ENCODE assay signal across 9 mouse cellular contexts in the genomic region with DNA sequence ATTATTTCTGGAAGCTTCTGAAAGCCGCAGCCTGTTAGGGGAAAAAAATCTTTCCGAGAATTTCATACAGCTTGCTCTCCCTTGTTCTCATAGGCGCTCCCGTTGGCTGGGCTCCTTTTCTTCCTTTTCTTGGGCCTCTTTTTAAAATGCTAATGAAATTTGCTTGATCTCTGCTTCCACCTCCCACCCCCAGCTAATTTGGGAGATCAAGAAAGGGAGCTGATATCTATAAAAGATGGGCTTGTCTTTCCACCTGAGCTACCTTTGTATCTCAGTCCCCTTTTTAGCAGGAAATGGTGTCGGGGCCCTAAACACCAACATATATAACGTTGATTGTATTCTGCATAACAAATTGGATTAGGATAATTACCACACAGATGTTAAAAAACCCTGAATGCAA.
DNase-seq lines count a peak whose midpoint lies in the region; ATAC-seq and TF ChIP-seq lines count a peak whose summit lies in the region.
"Had no signal": no experiment of that assay in that cellular context is flagged by ENCODE, and none has a peak within 500 bp of the region (broad histone marks: within the 10 kb centered on the region; RNA-seq: fewer than 3 reads in every experiment).

No protein-coding gene starts in this region.

- no peak overlapping the region for H3K9ac ChIP-seq in lung, embryonic 14.5 days
- 0 out of 2 replicates have a peak overlapping the region, but pooled peaks have one; percentile 21 for H3K9ac ChIP-seq in forebrain, embryonic 12.5 days
- peak overlapping the region; percentile 21; the same call in 1 of the 2 replicates for H3K9ac ChIP-seq in limb, embryonic 14.5 days (ENCODE audit: low read depth, low read length, severe bottlenecking)

- no peaks in the 10 kb centered on the region for H3K36me3 ChIP-seq in lung, embryonic 14.5 days (ENCODE audit: insufficient read depth)
- H3K36me3 ChIP-seq in forebrain, embryonic 12.5 days (replicated peaks) = no peaks in the 10 kb centered on the region
- no peaks in the 10 kb centered on the region for H3K36me3 ChIP-seq in limb, embryonic 14.5 days (ENCODE audit: control insufficient read depth, insufficient read depth, low read length)

- H3K9me3 ChIP-seq in lung, embryonic 14.5 days (ENCODE audit: low read depth, low read length) = no peaks in the 10 kb centered on the region
- no peaks in the 10 kb centered on the region for H3K9me3 ChIP-seq in forebrain, embryonic 12.5 days
- no peaks in the 10 kb centered on the region for H3K9me3 ChIP-seq in limb, embryonic 14.5 days (ENCODE audit: control insufficient read depth, low read length)

- DNase-seq in lung, embryonic 14.5 days = peak; percentile 13
- no peak for DNase-seq in lung, postnatal 4 days
- peak; percentile 11 for DNase-seq in limb, embryonic 14.5 days (ENCODE audit: low spot score)
- DNase-seq in retina, postnatal 1 day = peak; percentile 19
- no peak for DNase-seq in B cell, adult 2 months
- no peak for DNase-seq in right cerebral cortex, adult 2 months (ENCODE audit: low spot score in 2 of 2)
- no peak for DNase-seq in left cerebral cortex, postnatal 25 days (ENCODE audit: low spot score in 2 of 2)

- TF ChIP-seq POLR2A in limb, embryonic 14.5 days (IDR thresholded peaks at IDR 0.05; ENCODE audit: borderline replicate concordance, extremely low read depth, insufficient read depth, insufficient read length) = no peak

- H3K4me3 ChIP-seq in lung, embryonic 14.5 days (ENCODE audit: low read depth, low read length) = no peak overlapping the region; the same call in 1 of the 2 replicates
- no peak overlapping the region for H3K4me3 ChIP-seq in forebrain, embryonic 12.5 days (replicated peaks)
- peak overlapping the region; percentile 26 for H3K4me3 ChIP-seq in limb, embryonic 14.5 days (replicated peaks; ENCODE audit: low read length)

- peak overlapping the region; percentile 54 for H3K4me2 ChIP-seq in lung, embryonic 14.5 days
- H3K4me2 ChIP-seq in forebrain, embryonic 12.5 days = peak overlapping the region; percentile 40
- H3K4me2 ChIP-seq in limb, embryonic 14.5 days (replicated peaks; ENCODE audit: low read depth, low read length, severe bottlenecking) = peak overlapping the region; percentile 49

- no peak overlapping the region for H3K27ac ChIP-seq in lung, embryonic 14.5 days (ENCODE audit: low read depth)
- H3K27ac ChIP-seq in forebrain, embryonic 12.5 days = peak overlapping the region; percentile 88
- no peak overlapping the region for H3K27ac ChIP-seq in limb, embryonic 14.5 days (replicated peaks; ENCODE audit: low read depth, low read length)

- intact Hi-C loops in left cerebral cortex, postnatal 25 days (cut with DNase I) = no loop called here

- no peaks in the 10 kb centered on the region for H3K27me3 ChIP-seq in lung, embryonic 14.5 days (ENCODE audit: insufficient read depth, low read length)
- no peaks in the 10 kb centered on the region for H3K27me3 ChIP-seq in forebrain, embryonic 12.5 days
- no peaks in the 10 kb centered on the region for H3K27me3 ChIP-seq in limb, embryonic 14.5 days (ENCODE audit: control insufficient read depth, insufficient read depth, low read length)

- WGBS in lung, embryonic 14.5 days = 32% methylated on average over 6 of the region's 6 CpGs
- WGBS in forebrain, embryonic 12.5 days = 23% methylated on average over 6 of the region's 6 CpGs
- 41% methylated on average over 6 of the region's 6 CpGs for WGBS in limb, embryonic 14.5 days

- no peak for ATAC-seq in lung, embryonic 14.5 days (ENCODE audit: insufficient read depth)
- no peak; the same call in 1 of the 2 replicates for ATAC-seq in forebrain, embryonic 12.5 days (ENCODE audit: low FRiP score)
- ATAC-seq in limb, embryonic 14.5 days (ENCODE audit: low FRiP score, low read depth) = no peak
- ATAC-seq: Patski had no signal

- no peak for TF ChIP-seq CTCF in lung, embryonic 14.5 days (IDR thresholded peaks at IDR 0.05; ENCODE audit: low read depth)

- H3K4me1 ChIP-seq in lung, embryonic 14.5 days (ENCODE audit: insufficient read depth) = no peaks in the 10 kb centered on the region
- peaks cover 6% of the 10 kb centered on the region; the same call in 1 of the 2 replicates for H3K4me1 ChIP-seq in forebrain, embryonic 12.5 days
- no peaks in the 10 kb centered on the region for H3K4me1 ChIP-seq in limb, embryonic 14.5 days (ENCODE audit: control insufficient read depth, insufficient read depth, low read length)

Comparison
In these comparisons a context has a peak if more than half of its experiments do, and no peak if none do; other contexts are left out.
1. DNase-seq: peak in lung, embryonic 14.5 days (single experiment), limb, embryonic 14.5 days (single experiment) and retina, postnatal 1 day (single experiment); none in lung, postnatal 4 days (0 of 2), B cell, adult 2 months (0 of 2), right cerebral cortex, adult 2 months (0 of 2) and left cerebral cortex, postnatal 25 days (0 of 2).
2. Peak in every context shown above with its lines, with median percentiles within 50 percentile points of each other: H3K4me2 ChIP-seq.